Mouse (Mus musculus) macrophage (primary cell): Measurements from ENCODE around the gene Hist3h2ba. TPM values are rescaled to one million over a fixed set of nuclear protein-coding genes. Genes with fewer than 3 reads are reported as not detected.

Experiments used
- H3K27ac ChIP-seq: fragments of 350-480 bp; formaldehyde crosslinking; 2 replicates; pipeline ENCODE4 v1.9.0; 2021
- H3K36me3 ChIP-seq: fragments of 350-480 bp; formaldehyde crosslinking; 2 replicates; pipeline ENCODE4 v1.9.0; 2021; ENCODE audit errors: inconsistent target
- H3K4me3 ChIP-seq: fragments of 350-480 bp; formaldehyde crosslinking; 2 replicates; pipeline ENCODE4 v1.9.0; 2021; ENCODE audit errors: inconsistent target
- H3K79me2 ChIP-seq: fragments of 350-480 bp; formaldehyde crosslinking; 2 replicates; pipeline ENCODE4 v1.9.0; 2021; ENCODE audit errors: inconsistent target
- WGBS: methylation state at CpG from one replicate; pipeline ENCODE4 v1.1.7; 2026; ENCODE audit warnings: inconsistent platforms; ENCODE audit not compliant: missing documents; 5-methylcytosine and 5-hydroxymethylcytosine counted together
- polyA plus RNA-seq: library from polyadenylated mRNA; stranded (reverse); fragments of 250-400 nt; gene quantifications from 3 replicates; pipeline ENCODE4 v1.2.4, GENCODE M21; 2018; ENCODE audit warnings: inconsistent platforms

Hist3h2ba gene
- polyA plus RNA-seq, 1 experiment from 2014 or later, result not detected

GRCm38 (mm10) chr11:58995807-58996370 lies 47.2 kb downstream of the Hist3h2ba start:
- WGBS, result 8% methylated on average over 12 of the region's 12 CpGs
- H3K36me3 ChIP-seq, result 0 out of 2 replicates have a peak, but pooled peaks cover under 1% of the 10 kb centered on the region
- H3K4me3 ChIP-seq, result no peak overlapping the region

GRCm38 (mm10) chr11:58997541-58997940 lies 48.8 kb downstream of the Hist3h2ba start:
- WGBS, result 72% methylated on average over 5 of the region's 5 CpGs
- Histone ChIP-seq H3K27ac (no peak overlapping the region), H3K79me2 (no peaks in the 10 kb centered on the region), H3K4me3 (no peak overlapping the region), H3K36me3 (no peaks in the 10 kb centered on the region)

More at GRCm38 (mm10) chr11:58995807-58996370, 47.2 kb downstream of the Hist3h2ba start:
- H3K27ac ChIP-seq, result no peak overlapping the region
- no peaks in the 10 kb centered on the region for H3K79me2 ChIP-seq

Other genes with a start within 250 kb of the Hist3h2ba start
- not detected in 3 replicates for gene Olfr319, start 249.8 kb upstream of the Hist3h2ba start, polyA plus RNA-seq
- not detected in 3 replicates for gene Olfr318, start 224.9 kb upstream of the Hist3h2ba start, polyA plus RNA-seq
- not detected in 3 replicates for gene Olfr317, start 209.7 kb upstream of the Hist3h2ba start, polyA plus RNA-seq
- gene Olfr316, start 196.2 kb upstream of the Hist3h2ba start, polyA plus RNA-seq, result not detected in 3 replicates
- gene Olfr315, start 175.7 kb upstream of the Hist3h2ba start, polyA plus RNA-seq, result not detected in 3 replicates
- gene Olfr314, start 166.0 kb upstream of the Hist3h2ba start, polyA plus RNA-seq, result not detected in 3 replicates
- gene Fam183b, start 147.0 kb upstream of the Hist3h2ba start, polyA plus RNA-seq, result not detected in 3 replicates
- not detected in 3 replicates for gene Olfr313, start 133.9 kb upstream of the Hist3h2ba start, polyA plus RNA-seq
- not detected in 3 replicates for gene Olfr312, start 119.7 kb upstream of the Hist3h2ba start, polyA plus RNA-seq
- not detected in 3 replicates for gene Olfr311, start 109.7 kb upstream of the Hist3h2ba start, polyA plus RNA-seq
- gene Gm12258, start 101.8 kb upstream of the Hist3h2ba start, polyA plus RNA-seq, result 1.1 to 3.3 TPM (median 2.3 TPM) in 3 replicates
- gene 2810021J22Rik, start 81.7 kb upstream of the Hist3h2ba start, polyA plus RNA-seq, result 1.9 to 2.7 TPM (median 1.9 TPM) in 3 replicates
- 2.0 to 3.7 TPM (median 2.2 TPM) in 3 replicates for gene Zfp39, start 44.7 kb upstream of the Hist3h2ba start, polyA plus RNA-seq
- not detected in 3 replicates for gene Btnl10, start 31.0 kb upstream of the Hist3h2ba start, polyA plus RNA-seq
- 45.0 to 110 TPM (median 97.1 TPM) in 3 replicates for gene Rnf187, start 10.0 kb upstream of the Hist3h2ba start, polyA plus RNA-seq
- 16.2 to 56.9 TPM (median 24.3 TPM) in 3 replicates for gene Hist3h2a, start 5.8 kb downstream of the Hist3h2ba start, polyA plus RNA-seq
- gene Trim17, start 5.8 kb downstream of the Hist3h2ba start, polyA plus RNA-seq, result 0.07 to 0.14 TPM in 2 of 3 replicates, not detected in the other
- gene Trim11, start 29.2 kb downstream of the Hist3h2ba start, polyA plus RNA-seq, result 11.4 to 20.3 TPM (median 14.2 TPM) in 3 replicates
- 0.01 TPM in 1 of 3 replicates, not detected in the others for gene Obscn, start 187.5 kb downstream of the Hist3h2ba start, polyA plus RNA-seq
- 2.9 to 4.7 TPM (median 3.3 TPM) in 3 replicates for gene Iba57, start 214.8 kb downstream of the Hist3h2ba start, polyA plus RNA-seq
- gene Gjc2, start 234.3 kb downstream of the Hist3h2ba start, polyA plus RNA-seq, result not detected in 3 replicates
- gene Guk1, start 243.3 kb downstream of the Hist3h2ba start, polyA plus RNA-seq, result 11.6 to 29.1 TPM (median 24.4 TPM) in 3 replicates